ENCODE assay signal across 28 mouse cellular contexts in genomic region chr17:59397404-59397803, GRCm38 (mm10).
"Had no signal": no experiment of that assay in that cellular context is flagged by ENCODE, and none has a peak within 500 bp of the region (broad histone marks: within the 10 kb centered on the region; RNA-seq: fewer than 3 reads in every experiment).

No protein-coding gene starts in this region.

- DNase-seq: left cerebral cortex, postnatal 4 days; liver; liver, embryonic 13.5 days; liver, postnatal 0 days; lung, adult 18-20 months; lung, adult 2 months; lung, embryonic 14.5 days; lung, postnatal 10 days; lung, postnatal 14 days; lung, postnatal 36 days; lung, postnatal 4 days; midbrain, embryonic 14.5 days had no signal

- H3K27ac ChIP-seq: limb, embryonic 10.5 days; limb, embryonic 12.5 days; limb, embryonic 13.5 days; limb, embryonic 15.5 days; liver, embryonic 12.5 days; liver, embryonic 13.5 days; liver, embryonic 14.5 days; liver, embryonic 15.5 days; lung, embryonic 15.5 days; macrophage; midbrain, embryonic 10.5 days; midbrain, embryonic 12.5 days; midbrain, embryonic 13.5 days; midbrain, embryonic 15.5 days; neural tube, embryonic 12.5 days had no signal

- H3K9ac ChIP-seq: limb, embryonic 12.5 days; limb, embryonic 13.5 days; limb, embryonic 15.5 days; liver, embryonic 12.5 days; liver, embryonic 13.5 days; liver, embryonic 14.5 days; liver, embryonic 15.5 days; liver, postnatal 0 days; lung, embryonic 14.5 days; lung, embryonic 15.5 days; midbrain, embryonic 12.5 days; midbrain, embryonic 13.5 days; midbrain, embryonic 15.5 days; neural tube, embryonic 12.5 days had no signal

- H3K36me3 ChIP-seq: limb, embryonic 10.5 days; limb, embryonic 12.5 days; limb, embryonic 13.5 days; limb, embryonic 15.5 days; liver, embryonic 12.5 days; liver, embryonic 13.5 days; liver, embryonic 15.5 days; lung, embryonic 15.5 days; midbrain, embryonic 10.5 days; midbrain, embryonic 12.5 days; midbrain, embryonic 13.5 days; midbrain, embryonic 15.5 days; neural tube, embryonic 12.5 days had no signal

- H3K27me3 ChIP-seq: limb, embryonic 12.5 days; limb, embryonic 13.5 days; limb, embryonic 15.5 days; liver, embryonic 12.5 days; liver, embryonic 13.5 days; liver, embryonic 15.5 days; lung, embryonic 15.5 days; megakaryocyte, embryonic 14.5 days; midbrain, embryonic 12.5 days; midbrain, embryonic 13.5 days; midbrain, embryonic 15.5 days; neural tube, embryonic 12.5 days had no signal

- H3K4me1 ChIP-seq: limb, embryonic 10.5 days; limb, embryonic 12.5 days; limb, embryonic 13.5 days; limb, embryonic 15.5 days; liver, embryonic 12.5 days; liver, embryonic 13.5 days; liver, embryonic 15.5 days; lung, embryonic 15.5 days; megakaryocyte, embryonic 14.5 days; midbrain, embryonic 10.5 days; midbrain, embryonic 12.5 days; midbrain, embryonic 13.5 days; midbrain, embryonic 15.5 days; neural tube, embryonic 12.5 days had no signal

- H3K4me3 ChIP-seq: limb, embryonic 10.5 days; limb, embryonic 12.5 days; limb, embryonic 13.5 days; limb, embryonic 15.5 days; liver, embryonic 12.5 days; liver, embryonic 13.5 days; liver, embryonic 15.5 days; lung, embryonic 15.5 days; megakaryocyte, embryonic 14.5 days; midbrain, embryonic 10.5 days; midbrain, embryonic 12.5 days; midbrain, embryonic 13.5 days; midbrain, embryonic 15.5 days; myocyte; neural tube, embryonic 12.5 days had no signal

- H3K9me3 ChIP-seq: limb, embryonic 10.5 days; limb, embryonic 12.5 days; limb, embryonic 13.5 days; limb, embryonic 15.5 days; liver, embryonic 12.5 days; liver, embryonic 15.5 days; lung, embryonic 15.5 days; midbrain, embryonic 10.5 days; midbrain, embryonic 12.5 days; midbrain, embryonic 13.5 days; midbrain, embryonic 15.5 days; neural tube, embryonic 12.5 days had no signal
